Mouse (Mus musculus): ENCODE measurements around the gene Casq1. TPM values are rescaled to one million over a fixed set of nuclear protein-coding genes. Genes with fewer than 3 reads are reported as not detected.
A peak's percentile ranks its signal among the peaks of the same experiment; 100 is the strongest.

Casq1 gene
- polyA plus RNA-seq, 1 experiment = 3.2 TPM

DNA sequence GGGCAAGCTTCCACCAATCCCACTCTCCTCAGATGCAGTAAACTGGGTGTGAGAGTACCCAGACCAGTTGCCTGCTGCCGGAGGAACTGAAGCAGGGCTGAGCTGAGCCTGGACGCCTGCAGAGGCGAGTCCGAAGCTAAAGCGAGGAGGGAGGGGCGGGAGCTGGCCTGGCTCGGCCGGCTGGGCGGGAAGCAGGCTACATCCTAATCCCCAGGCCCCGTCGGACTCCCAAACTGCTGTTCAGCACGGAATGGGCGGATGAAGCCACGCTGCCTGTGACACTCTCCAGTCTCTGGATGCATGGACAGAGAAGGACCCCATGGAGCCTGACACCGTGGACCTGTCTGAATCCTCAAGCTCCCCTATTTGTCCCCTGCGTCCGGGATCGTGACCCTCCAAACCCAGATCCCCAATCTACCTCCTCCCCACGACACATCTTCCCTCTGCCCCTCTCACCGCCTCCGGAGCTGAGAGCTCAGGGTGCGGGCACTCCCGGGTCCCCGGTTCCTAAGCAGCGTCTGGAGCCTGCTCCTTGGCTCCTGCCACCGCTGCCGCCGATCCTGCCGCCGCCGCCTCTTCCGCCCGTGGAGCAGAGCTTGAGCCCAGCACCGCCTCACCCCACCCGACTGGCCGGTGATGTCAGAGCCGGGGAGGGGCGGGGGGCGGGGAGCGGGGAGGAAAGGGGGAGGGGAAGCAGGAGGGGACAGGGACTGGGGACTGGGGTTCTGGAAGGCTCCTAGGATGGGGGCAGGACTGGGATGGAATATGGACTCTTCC lies 13.3 kb downstream of the Casq1 start, which contains the start of gene Pea15a:
Gene Pea15a (minus strand): TSS at position 664 of the 777 bp plus-strand sequence.
- DNase-seq (ENCODE audit: low spot score) = peak; percentile 78

DNA sequence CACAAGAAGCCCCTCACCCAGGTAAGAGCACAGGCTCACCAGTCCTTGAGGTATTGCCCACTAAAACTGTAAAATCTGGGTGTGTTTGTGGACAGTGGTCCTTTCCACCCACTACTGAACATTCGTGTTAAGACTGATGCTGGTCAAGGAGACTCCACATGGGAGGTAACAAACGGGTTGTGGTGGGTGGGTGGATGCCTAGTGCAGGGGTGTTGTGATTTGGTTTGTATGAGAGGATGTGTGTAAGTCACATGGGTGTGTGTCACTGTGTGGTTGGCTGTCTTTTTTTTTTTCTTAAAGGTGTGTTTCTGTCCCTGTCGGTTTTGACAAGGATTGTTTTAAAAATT lies 14.0 kb downstream of the Casq1 start:
- no peak for DNase-seq (ENCODE audit: low spot score)

DNA sequence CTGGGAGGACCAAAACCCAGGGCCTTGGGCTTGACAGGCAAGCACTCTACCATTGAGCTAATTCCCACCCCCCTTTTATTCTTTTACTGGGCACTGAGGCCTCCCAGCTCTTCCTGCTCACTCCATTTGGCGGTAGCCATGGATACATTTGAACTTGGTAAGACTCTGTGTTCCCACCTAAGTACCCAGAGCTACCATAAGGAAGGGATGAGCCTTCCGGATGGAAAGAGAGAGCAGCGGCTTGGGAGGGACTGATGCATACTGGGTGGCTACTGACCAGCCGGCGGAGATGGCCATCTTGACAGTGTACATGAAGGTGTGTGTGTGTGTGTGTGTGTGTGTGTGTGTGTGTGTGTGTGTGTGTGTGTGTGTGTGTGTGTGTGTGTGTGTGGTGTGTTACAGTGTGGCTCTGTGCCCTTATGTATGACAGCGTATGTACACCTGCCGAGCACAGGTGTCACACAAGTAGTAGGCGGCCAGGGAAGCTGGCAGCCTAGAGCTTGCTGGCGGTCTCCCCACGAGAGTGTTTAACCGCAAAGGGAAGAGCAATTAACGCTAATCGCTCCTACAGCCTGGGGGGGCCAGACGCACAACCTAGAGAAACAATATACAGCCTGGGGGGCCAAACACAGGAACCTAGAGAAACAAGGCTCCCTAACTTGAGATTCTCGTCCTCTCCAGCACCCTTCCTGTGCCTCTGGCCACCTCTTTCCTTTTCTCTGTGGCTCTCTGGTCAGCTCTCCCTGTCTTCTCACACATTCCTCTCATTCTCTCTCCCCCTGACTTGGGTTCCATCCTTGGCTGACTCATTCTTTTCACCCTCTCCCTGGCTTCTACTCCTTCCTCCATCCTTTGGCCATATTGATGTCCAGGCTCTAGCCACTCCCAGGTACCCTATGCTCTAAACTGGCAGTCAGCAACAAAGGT lies 14.6 kb downstream of the Casq1 start:
- DNase-seq (ENCODE audit: low spot score) = no peak

DNA sequence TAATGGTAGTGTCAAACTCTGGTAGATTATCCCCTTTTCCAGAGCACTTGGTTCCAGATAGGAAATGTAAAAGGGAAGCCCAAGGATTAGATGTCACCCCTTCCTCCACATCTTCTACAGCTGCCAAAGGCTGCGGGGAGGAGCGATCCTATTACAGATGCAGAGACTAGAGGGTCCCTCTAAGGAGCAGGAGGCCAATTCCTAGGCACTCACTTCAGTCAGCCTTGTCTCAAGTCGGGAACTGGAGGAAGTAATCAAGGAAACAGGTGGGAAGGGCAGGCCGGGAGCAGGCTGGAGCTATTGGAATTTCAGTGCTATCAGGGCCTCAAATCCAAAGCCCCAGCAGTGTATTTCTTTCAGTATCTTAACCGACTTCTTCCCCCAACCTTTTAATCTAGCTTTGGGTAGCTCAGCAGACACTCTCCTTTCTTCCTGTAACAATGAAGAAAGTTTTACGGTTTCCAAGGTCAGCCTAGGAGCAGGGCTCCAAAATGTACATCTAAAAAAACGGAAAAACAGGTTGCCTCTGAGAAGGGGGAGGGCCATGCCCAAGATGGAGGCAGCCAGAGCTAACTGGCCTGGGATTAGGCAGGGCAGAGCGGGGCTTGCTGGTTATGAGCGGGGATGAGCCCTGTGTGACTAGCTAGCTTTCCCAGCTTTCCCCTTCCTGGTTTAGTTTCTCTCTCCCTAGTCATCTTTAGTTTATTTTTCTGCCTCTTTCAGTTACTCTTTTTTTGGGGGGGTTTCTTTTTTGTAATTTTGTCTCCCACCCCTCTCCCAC lies 15.4 kb downstream of the Casq1 start:
- no peak for DNase-seq (ENCODE audit: low spot score)

DNA sequence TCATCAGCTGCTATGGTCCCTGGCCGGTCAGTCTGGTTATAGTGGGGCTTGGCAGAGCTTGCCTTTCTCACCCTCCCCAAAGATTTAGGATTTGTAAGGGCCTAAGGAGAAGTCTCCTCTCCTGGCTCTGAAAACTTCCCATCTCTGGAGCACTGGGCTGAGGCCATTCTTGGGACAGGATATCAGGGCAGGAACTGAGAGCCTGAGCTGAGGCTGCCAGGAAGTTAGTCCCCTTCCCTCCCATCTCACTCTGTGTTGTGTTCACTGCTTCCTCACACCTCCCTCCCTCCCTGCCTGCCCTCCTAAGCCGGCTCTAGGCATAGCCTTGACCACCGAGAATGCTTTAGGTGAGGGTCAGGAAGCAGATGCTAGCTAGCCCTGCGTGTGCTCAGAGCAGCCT lies 16.1 kb downstream of the Casq1 start:
- no peak for DNase-seq (ENCODE audit: low spot score)

DNA sequence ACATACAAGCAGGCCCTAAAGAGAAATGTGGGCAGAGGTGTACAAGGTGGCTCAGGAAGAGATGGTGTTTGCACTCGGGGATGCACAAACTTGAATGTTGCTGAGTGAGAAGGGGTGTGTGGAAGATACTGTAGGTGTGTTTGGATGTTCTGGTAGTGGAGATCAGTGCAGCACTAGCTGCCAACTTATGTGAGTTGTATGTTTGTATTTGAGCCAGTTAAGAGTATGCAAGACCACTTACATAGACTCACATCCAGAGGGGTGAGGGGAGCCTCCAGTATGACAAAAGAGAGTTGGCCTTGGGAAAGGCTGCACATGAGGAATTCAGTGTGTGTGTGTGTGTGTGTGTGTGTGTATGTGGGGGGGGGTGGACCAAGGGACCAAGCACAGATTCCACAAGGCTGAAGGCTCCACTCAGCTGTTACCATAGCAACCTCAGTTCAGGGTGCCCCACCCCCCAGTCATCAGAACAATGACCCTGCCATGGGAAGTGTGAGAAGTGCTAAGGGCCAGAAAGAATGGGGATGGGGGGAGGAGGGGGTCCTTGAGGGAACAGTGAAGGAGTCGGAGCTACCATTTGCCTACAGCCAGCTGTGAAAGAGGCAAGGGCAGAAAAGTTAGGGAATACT lies 16.7 kb downstream of the Casq1 start:
- no peak for DNase-seq (ENCODE audit: low spot score)

DNA sequence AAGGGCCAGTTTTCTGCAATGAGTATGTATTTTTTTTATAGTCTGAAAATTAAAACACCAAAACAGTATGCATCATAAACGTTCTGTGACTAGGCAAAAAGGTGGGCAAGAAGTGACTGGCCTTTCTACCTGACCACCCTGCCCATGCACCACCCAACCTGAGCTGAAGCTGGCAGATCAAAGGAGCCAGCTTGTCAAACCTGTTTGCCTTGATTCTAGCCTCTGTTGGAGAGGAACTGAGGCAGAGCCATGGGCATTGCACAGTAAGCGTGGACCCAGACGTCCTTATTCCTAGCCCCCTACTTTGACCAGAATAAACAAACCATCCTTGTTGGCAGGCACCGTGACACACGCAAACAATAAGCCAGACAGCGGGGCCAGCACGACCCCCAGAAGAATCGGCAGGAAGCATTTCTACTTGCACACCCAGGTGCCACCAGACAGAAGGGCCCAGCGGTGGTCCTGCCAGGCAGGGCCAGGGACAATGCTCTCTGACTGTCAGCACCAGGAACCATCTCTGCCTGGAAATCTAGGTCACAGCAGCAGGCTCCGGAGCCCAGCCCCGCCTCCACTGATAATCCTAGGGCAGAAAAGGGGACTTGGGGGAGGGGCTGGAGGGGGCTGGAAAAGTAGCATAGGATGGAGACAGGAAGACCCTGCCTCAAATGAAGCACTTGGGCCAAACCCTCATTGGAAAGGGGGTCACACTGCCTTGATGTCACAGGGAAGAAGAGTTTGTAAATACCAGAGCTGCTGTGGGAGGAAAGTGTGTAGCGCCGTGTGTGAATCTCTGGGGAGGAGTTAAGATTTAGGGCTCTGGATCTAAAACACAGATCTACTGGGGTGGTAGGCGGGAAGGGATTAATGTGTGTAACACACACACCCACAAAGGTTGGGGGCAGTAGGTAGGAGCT lies 17.4 kb downstream of the Casq1 start:
- no peak for DNase-seq (ENCODE audit: low spot score)

DNA sequence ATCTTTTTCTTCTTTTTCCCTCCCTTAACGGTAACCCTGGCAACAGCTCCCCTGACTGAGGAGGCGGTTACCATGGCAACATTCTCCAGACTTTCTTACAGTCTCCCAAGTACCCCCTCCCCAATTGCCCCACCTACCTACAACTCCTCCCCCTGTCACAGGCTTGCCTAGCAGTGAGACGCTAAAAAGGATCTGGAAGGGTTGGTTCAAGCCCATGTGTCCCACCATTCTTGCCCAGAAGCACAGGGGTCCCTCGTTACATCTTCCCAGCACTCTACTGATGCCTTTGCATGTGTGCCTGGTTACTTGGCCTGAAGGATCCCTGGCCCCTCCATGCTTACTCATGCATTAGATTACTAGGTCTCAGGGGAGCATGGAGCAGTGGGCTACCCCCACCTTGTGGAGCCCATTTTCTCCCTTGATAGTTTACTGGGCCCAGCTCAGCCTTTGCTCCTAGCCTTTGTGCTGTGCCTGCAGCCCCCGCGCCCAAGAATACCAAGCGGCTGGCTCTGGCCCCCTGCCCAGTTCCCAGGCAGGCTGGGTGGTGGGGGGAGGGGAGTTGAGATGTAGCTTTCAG lies 18.7 kb downstream of the Casq1 start:
- no peak for DNase-seq (ENCODE audit: low spot score)

DNA sequence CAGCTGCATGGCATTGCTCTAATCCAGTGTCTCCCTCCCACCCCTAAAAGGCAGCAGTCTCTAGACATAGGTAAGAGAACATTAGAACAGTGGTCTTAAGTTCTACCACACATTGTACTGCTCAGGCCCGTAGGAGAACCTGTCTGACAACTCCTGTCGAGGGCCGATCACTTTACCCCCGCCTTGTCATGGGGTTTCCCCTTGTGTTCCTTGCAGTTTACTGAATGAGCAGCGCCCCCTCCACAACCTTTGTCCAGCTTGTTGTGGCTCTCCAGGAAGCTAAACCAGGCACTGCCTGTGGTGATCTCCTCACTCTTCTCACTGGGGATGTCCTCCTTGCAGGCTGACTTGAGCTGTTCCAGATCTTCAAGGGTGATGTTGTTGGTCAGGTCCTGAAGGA lies 19.5 kb downstream of the Casq1 start:
- DNase-seq (ENCODE audit: low spot score) = no peak

DNA sequence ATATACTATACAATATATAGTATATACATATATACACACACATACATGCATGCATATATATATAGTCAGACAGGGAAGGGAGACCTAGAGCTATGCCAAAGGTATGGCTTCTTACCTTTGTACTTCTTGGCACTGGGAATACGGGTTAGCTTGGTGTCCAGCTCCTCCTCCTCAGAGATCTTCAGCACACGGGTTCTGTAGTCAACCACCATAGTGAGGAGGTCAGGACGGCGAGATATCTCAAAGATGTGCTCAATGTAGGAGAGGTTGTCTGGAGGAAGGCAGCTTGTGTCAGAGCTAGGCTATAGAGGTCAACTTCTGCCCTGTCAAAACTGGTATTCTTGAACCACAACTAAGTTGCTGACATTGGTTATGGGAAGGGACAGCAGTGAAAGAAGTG lies 20.7 kb downstream of the Casq1 start:
- no peak for DNase-seq (ENCODE audit: low spot score)

DNA sequence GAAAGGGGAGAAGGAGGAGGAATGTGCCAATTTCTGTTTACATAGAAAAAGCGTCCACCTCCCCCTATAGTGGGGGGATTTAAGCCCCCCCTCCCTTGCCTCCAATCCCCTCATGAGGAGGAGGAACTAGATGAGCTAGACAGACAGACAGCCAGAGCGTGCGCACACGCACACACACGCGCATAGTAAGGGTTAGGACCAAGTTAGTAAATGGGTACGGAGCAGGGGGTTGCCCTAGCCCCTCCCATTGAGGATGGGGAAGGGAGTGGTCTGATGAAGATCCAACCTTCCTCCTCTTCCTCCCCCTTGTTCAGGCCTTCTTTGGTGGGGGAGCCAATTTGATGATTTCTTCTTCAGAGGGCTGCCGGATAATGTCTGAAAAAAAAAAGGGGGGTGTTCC lies 21.4 kb downstream of the Casq1 start:
- no peak for DNase-seq (ENCODE audit: low spot score)

DNA sequence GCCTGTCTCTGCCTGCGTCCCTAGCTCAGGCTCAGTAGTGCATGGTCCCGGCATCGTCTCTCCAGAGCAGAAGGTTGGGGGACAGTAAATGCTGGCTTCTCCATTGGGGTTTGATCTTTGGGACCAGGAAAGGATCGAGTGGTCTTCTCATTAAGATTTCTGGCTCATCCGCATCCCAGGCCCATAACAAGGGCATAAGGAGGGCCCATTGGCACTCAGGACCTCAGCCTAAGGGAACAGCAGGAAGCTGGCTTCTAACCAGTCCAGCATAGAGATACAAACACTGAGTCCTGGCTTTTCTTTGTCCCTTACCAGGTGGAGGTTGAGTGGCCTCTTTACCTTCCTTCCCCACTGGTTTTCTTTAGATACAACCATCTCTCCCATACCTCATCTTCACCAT lies 21.8 kb downstream of the Casq1 start:
- DNase-seq (ENCODE audit: low spot score) = no peak

DNA sequence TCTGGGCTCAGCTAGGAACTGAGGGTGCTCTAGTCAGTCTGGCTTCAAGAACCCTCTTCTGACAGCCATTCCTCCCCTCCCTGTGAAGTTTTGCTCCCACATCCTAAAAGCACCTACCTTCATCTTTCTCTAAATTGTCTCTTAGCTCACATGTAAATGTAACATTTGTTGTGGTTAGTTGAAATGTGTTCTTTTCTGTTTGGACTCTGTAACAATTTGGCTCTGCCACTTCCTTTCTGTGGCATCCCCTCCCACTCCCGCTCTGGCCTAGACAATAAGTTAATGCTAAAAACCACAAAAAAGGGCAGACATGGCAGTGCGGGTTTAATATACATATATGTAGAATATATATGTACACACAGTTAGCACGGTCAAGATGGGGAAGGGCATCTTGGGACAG lies 22.5 kb downstream of the Casq1 start:
- no peak for DNase-seq (ENCODE audit: low spot score)

DNA sequence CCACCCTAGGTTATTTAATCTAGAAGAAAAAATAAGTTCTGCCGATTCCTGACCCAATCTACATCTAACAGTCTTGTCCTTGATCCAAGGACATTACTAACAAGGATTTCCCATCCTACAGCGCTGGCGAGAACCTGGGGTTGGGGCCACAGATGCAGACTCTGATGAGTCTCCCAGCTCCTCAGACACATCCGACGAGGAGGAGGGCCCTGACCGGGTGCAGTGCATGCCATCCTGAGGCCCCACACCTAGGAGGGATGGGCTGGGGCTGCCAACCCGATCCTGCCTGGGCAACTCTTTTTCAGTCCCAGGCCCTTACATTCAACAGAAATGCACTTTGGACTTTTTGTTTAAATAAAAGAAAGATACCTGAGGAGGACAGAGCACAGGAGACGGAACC lies 25.2 kb downstream of the Casq1 start:
- DNase-seq (ENCODE audit: low spot score) = no peak

DNA sequence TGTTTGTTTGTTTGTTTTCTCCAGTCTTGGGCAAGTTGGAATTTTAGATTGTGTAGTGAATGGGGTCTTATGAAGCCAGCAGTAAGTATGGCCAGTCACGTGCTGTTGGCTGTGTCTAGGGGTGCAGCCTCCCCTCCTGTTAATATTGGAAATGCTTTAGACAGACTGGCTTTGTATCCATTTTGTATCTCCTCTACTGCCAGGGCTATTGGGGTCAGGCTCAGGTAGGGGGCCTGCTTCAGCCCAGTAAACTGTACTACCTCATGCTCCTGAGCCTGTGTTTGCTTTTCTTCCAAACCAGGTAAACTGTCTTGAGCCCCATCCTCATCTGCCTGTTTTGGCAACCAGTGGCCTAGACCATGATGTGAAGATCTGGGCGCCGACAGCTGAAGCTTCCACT lies 27.5 kb downstream of the Casq1 start:
- no peak for DNase-seq (ENCODE audit: low spot score)

DNA sequence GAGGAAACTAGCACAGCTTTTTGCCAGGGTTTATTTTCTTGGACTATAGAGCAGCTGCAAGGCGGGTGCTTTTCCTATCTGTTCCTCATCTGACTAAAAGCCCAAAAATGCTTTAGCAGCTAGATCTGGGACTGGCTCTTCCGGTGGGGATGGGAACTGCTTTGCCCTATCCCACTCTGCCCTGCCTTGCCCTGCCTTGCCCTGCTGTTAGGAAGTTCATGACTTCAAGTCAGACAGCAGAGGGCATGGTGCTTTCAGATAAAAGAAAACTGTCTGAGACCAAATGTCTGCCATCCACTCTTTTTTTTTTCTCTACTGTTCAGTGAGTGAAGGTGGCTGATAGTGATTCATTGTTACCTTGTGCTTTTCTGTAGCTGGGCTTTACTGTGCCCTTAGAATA lies 28.1 kb downstream of the Casq1 start:
- DNase-seq (ENCODE audit: low spot score) = no peak

DNA sequence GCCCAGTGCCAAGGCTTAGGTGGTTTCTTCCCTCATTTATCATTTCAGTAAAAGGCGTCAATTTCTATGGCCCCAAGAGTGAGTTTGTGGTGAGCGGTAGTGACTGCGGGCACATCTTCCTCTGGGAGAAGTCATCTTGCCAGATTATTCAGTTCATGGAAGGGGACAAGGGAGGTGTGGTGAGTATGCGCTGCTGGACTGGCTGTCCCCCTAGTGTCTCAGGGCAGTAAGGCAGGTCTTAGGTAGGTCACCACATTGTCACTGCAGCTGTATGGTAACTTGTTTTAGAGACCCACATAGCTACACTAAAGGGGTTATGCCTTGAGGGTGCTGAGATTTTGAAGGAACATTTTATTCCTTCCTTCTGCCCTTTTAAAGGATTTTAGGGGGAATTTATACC lies 30.8 kb downstream of the Casq1 start:
- DNase-seq (ENCODE audit: low spot score) = no peak

DNA sequence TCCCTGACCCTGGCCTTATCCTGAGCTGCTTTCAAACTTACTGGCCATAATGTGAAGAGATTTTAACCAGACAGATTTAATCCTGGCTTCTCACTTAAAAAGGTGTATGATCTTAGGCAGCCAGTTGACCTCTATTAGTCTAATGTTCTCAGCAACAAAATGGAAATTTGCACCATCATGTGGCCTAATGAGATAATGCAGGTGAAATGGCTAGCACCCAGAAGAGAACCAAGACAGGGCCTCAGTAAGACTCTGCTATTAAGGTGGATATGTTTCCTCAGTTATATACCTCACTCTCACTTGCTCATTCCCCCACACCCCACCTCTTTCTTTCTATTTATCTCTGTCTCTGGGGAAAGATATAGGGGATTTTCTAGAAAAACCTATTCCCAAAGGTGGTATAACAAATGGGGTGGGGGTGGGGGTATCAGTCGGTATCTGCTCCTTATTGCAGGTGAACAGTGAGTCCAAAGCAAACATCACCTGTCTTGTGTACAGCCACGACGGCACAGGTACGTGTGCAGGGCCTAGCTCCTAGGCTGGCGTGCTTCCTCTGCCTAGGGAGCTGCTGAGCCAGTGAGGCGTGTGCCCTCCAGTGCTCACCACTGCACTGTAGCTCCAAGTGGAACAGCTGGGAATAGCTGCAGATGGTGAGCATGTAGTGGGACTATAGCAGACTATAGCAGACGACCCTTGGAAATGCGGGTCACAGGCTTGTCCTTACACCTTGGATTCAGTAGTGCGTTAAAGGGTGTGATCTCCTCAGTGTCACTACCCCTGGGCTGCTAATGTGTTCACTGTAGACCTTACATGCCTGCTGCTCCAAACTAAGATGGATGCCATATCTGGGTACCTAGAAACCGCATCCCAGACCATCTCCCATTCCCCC lies 33.0 kb downstream of the Casq1 start:
- DNase-seq (ENCODE audit: low spot score) = no peak

DNA sequence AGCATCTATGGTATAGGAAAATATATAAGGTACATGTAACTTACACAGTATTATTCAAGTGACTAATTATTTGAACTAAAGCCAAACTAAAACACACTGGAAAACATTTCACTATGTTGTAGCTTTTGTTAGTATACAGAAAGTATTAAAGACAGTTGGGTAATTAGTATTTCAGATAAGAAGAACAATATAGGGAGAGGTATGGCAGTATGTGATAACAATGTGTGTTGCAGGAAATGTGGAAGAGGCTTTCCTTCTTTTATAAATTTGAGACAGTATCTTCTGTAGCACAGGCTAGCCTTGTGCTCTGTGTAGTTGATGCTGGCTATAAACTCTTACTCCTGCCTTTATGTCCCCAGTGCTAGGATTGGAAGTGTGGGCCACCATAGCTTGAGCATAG lies 35.8 kb downstream of the Casq1 start:
- DNase-seq (ENCODE audit: low spot score) = no peak

All from urinary bladder, adult 2 months (tissue).